Mouse (Mus musculus): ENCODE measurements around the gene A230072I06Rik. TPM values are rescaled to one million over a fixed set of nuclear protein-coding genes. Genes with fewer than 3 reads are reported as not detected.

Gene A230072I06Rik
- not detected in 2 replicates for polyA plus RNA-seq (2012)

GRCm38 (mm10) chr8:12278663-12279312, at the start of gene A230072I06Rik:
A230072I06Rik (plus strand) TSS chr8:12278819.

Other genes with a start within 250 kb of the A230072I06Rik start
- gene Sox1, start 116.5 kb downstream of the A230072I06Rik start, polyA plus RNA-seq (2012): 0.03 TPM in 1 of 2 replicates, not detected in the other